Mouse (Mus musculus) limb, embryonic 14.5 days (tissue): ENCODE measurements around the gene Megf9. TPM values are rescaled to one million over a fixed set of nuclear protein-coding genes. Genes with fewer than 3 reads are reported as not detected.

Experiments
- ATAC-seq: fragments of 200-750 bp; cut with Nextera tagmentation; 2 replicates; pipeline ENCODE4 v1.8.0; 2017; ENCODE audit warnings: low read depth, moderate number of reproducible peaks, moderate TSS enrichment; ENCODE audit not compliant: low FRiP score
- DNase-seq: peaks from one replicate; pipeline ENCODE4 v3.0.0-alpha.2; 2015; ENCODE audit warnings: low spot score
- H3K27ac ChIP-seq: fragments of 300-500 bp; sonication (generic); replicated peaks from 2 replicates; pipeline ENCODE4 v1.5.1; 2014; ENCODE audit warnings: low read depth, mild to moderate bottlenecking, low read length, moderate library complexity, mixed read lengths
- H3K27me3 ChIP-seq: fragments of 300-500 bp; sonication (generic); 2 replicates; pipeline ENCODE4 v1.6.1; 2014; ENCODE audit warnings: low read length, mixed read lengths; ENCODE audit not compliant: control insufficient read depth, insufficient read depth
- H3K36me3 ChIP-seq: fragments of 300-500 bp; sonication (generic); 2 replicates; pipeline ENCODE4 v1.6.1; 2014; ENCODE audit warnings: mild to moderate bottlenecking, low read length, moderate library complexity, mixed read lengths; ENCODE audit not compliant: control insufficient read depth, insufficient read depth
- H3K4me1 ChIP-seq: fragments of 300-500 bp; sonication (generic); 2 replicates; pipeline ENCODE4 v1.6.1; 2014; ENCODE audit warnings: antibody characterized with exemption, low read length, mixed read lengths; ENCODE audit not compliant: control insufficient read depth, insufficient read depth
- H3K4me2 ChIP-seq: fragments of 300-500 bp; sonication (generic); replicated peaks from 2 replicates; pipeline ENCODE4 v1.6.1; 2014; ENCODE audit warnings: low read depth, mild to moderate bottlenecking, low read length, moderate library complexity; ENCODE audit not compliant: severe bottlenecking
- H3K4me3 ChIP-seq: fragments of 300-500 bp; sonication (generic); replicated peaks from 2 replicates; pipeline ENCODE4 v1.5.1; 2014; ENCODE audit warnings: low read length
- H3K9ac ChIP-seq: fragments of 300-500 bp; sonication (generic); 2 replicates; pipeline ENCODE4 v1.6.1; 2014; ENCODE audit warnings: mild to moderate bottlenecking, low read depth, low read length, moderate library complexity; ENCODE audit not compliant: severe bottlenecking
- H3K9me3 ChIP-seq: fragments of 300-500 bp; sonication (generic); 2 replicates; pipeline ENCODE4 v1.6.1; 2016; ENCODE audit warnings: low read length; ENCODE audit not compliant: control insufficient read depth
- POLR2A ChIP-seq: fragments of 200-500 bp; IDR thresholded peaks from 2 replicates; pipeline ENCODE4 v1.8.0; 2012; ENCODE audit warnings: inconsistent platforms, mild to moderate bottlenecking, moderate library complexity, borderline replicate concordance; ENCODE audit not compliant: insufficient read depth, insufficient read length; ENCODE audit errors: extremely low read depth
- WGBS: fragments of 180-500 bp; shearing (Covaris S2); extraction: QIAGEN DNeasy Blood & Tissue Kit; methylation state at CpG from one replicate; pipeline ENCODE4 v1.1.7; 2014; 5-methylcytosine and 5-hydroxymethylcytosine counted together
- polyA plus RNA-seq, 2 experiments: library from polyadenylated mRNA; depleted of rRNA in 1 of 2; stranded (reverse) in 1 of 2; unstranded in 1 of 2; fragments of >200 nt; fragmentation: Nextera tagmentation in 1 of 2; extraction: Ambion mirVana in 1 of 2; gene quantifications; 2 replicates each; pipeline versions ENCODE4 v1.2.1 to v1.2.3; 2012 to 2014

The Megf9 gene
- polyA plus RNA-seq, 2 experiments: 9.2 to 17.3 TPM

- Histone ChIP-seq H3K4me3 (no peak overlapping the region), H3K27me3 (no peaks in the 10 kb centered on the region), H3K9me3 (no peaks in the 10 kb centered on the region), H3K27ac (no peak overlapping the region), H3K9ac (no peak overlapping the region), H3K36me3 (no peaks in the 10 kb centered on the region), H3K4me1 (no peaks in the 10 kb centered on the region), H3K4me2 (no peak overlapping the region)
- DNase-seq (no peak), ATAC-seq (no peak)
- no peak for TF ChIP-seq POLR2A
- 90% methylated on average over 1 of the region's 1 CpGs for WGBS
Measured at GRCm38 (mm10) chr4:70521506-70522292, 13.1 kb downstream of the Megf9 start.

DNA sequence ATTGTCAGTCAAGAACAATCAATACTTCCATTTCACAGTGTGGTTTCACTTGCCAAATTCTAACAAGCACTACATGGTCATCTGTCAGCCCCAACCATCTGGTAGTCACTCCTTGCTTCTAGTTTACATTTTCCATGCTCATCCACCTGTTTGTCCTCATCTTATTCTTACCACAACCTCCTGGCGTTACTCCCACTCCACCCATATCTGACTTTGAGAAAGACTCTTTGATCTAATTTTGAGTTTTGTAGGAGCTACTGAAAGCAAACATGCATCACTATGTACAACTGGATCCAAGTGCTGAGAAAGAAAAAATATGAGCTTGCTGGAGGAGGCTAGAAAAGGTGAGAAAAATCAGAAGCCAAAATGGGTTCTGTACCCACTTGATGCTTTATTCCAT is 17.1 kb downstream of the Megf9 start:
- WGBS: 75% methylated on average over 1 of the region's 1 CpGs
- Histone ChIP-seq H3K27ac (no peak overlapping the region), H3K4me1 (no peaks in the 10 kb centered on the region), H3K9ac (no peak overlapping the region), H3K36me3 (no peaks in the 10 kb centered on the region), H3K27me3 (no peaks in the 10 kb centered on the region), H3K4me3 (no peak overlapping the region), H3K4me2 (no peak overlapping the region), H3K9me3 (no peaks in the 10 kb centered on the region)
- no peak for ATAC-seq
- no peak for DNase-seq
- TF ChIP-seq POLR2A: no peak

DNA sequence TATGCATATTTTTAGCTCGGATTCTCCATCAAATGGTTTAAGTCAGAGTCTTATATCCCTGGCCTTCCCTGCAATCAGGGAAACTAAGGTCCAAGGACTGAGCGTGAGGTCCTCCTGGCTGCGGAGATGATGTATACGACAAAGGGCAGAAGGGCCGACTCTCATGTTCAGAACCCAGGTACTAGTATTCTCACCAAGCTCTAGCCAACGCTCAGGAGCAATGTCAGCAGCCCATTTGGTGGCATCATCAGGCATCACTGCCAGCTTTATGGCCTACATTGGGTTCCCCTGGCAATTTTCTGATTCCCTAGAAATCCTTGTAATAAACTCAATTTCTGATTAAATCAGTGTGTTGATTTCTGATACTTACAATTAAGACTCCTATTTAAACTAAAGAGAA is 18.5 kb downstream of the Megf9 start:
- no peak for DNase-seq
- H3K4me3 ChIP-seq: no peak overlapping the region
- ATAC-seq: no peak

DNA sequence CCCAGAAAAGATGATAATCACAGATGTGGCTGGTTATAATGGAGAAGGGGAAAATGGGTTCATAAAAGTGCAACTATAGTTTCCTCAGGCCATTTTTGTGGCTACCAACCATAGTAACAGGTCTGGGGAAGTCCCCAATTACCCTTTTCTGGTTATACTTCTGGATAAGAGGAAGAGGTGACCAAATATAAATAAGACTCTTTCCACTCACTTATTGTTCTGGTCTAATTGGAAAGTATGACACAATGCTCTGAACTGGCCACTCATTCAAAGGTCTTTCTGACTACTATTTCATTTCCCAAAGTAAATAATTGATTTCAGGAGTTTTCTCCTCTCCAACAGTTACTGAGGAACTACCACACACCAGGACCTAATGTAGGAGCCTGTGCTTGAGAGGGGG is 19.3 kb downstream of the Megf9 start:
- H3K36me3 ChIP-seq: no peaks in the 10 kb centered on the region
- H3K27ac ChIP-seq: no peak overlapping the region
- no peak for DNase-seq
- no peak for ATAC-seq
- H3K9me3 ChIP-seq: no peaks in the 10 kb centered on the region
- no peaks in the 10 kb centered on the region for H3K27me3 ChIP-seq
- H3K4me1 ChIP-seq: no peaks in the 10 kb centered on the region
- no peak for TF ChIP-seq POLR2A
- H3K9ac ChIP-seq: no peak overlapping the region
- H3K4me2 ChIP-seq: no peak overlapping the region
- no peak overlapping the region for H3K4me3 ChIP-seq

More for the DNA sequence above, 18.5 kb downstream of the Megf9 start:
- TF ChIP-seq POLR2A: no peak
- H3K27ac ChIP-seq: no peak overlapping the region
- H3K4me2 ChIP-seq: no peak overlapping the region
- WGBS: 89% methylated on average over 6 of the region's 6 CpGs
- no peaks in the 10 kb centered on the region for H3K27me3 ChIP-seq
- H3K36me3 ChIP-seq: no peaks in the 10 kb centered on the region
- no peak overlapping the region for H3K9ac ChIP-seq
- H3K9me3 ChIP-seq: no peaks in the 10 kb centered on the region
- H3K4me1 ChIP-seq: no peaks in the 10 kb centered on the region

DNA sequence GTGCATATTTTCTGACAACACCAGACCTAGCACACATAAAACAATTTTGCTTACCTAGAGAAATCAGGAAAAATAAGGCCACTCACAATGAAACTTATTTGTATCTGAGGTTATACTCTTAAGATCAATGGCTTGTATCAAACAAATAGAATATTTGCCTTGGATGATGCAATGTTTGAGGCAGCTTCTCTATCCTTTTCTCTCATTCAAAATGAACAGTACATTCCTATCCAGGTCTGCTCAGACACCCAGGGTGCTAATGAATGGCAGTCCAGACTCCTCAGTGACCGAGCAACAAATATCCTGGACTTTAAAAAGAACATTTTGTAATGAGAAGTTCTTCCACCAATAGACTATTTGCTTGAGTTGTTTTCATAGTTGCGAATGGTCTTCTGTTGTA is 24.8 kb downstream of the Megf9 start:
- Histone ChIP-seq H3K9ac (no peak overlapping the region), H3K27me3 (no peaks in the 10 kb centered on the region), H3K4me2 (no peak overlapping the region), H3K4me1 (no peaks in the 10 kb centered on the region), H3K36me3 (no peaks in the 10 kb centered on the region), H3K4me3 (no peak overlapping the region), H3K27ac (no peak overlapping the region), H3K9me3 (no peaks in the 10 kb centered on the region)
- ATAC-seq (no peak), DNase-seq (no peak)
- 82% methylated on average over 2 of the region's 2 CpGs for WGBS
- TF ChIP-seq POLR2A: no peak

GRCm38 (mm10) chr4:70509565-70509964 is 25.2 kb downstream of the Megf9 start:
- Histone ChIP-seq H3K36me3 (no peaks in the 10 kb centered on the region), H3K4me1 (no peaks in the 10 kb centered on the region), H3K27me3 (no peaks in the 10 kb centered on the region), H3K9me3 (no peaks in the 10 kb centered on the region), H3K4me2 (no peak overlapping the region), H3K27ac (no peak overlapping the region), H3K4me3 (no peak overlapping the region), H3K9ac (no peak overlapping the region)
- no peak for TF ChIP-seq POLR2A
- ATAC-seq: no peak
- whole genome bisulfite sequencing: 39% methylated on average over 2 of the region's 2 CpGs
- no peak for DNase-seq
